Mouse (Mus musculus): ENCODE results near the gene Nkx1-2. TPM values are rescaled to one million over a fixed set of nuclear protein-coding genes. Genes with fewer than 3 reads are reported as not detected.

Nkx1-2 gene
- polyA plus RNA-seq, 1 experiment from 2014 or later, result not detected

- DNase-seq (ENCODE audit: low spot score) (no peak), ATAC-seq (ENCODE audit: low read depth) (no peak)
- Histone ChIP-seq H3K27me3 (replicated peaks; ENCODE audit: control insufficient read depth, insufficient read depth, low read length) (peaks cover 61% of the 10 kb centered on the region), H3K4me3 (ENCODE audit: low read depth, low read length) (no peak overlapping the region), H3K36me3 (ENCODE audit: control insufficient read depth, insufficient read depth, low read length) (no peaks in the 10 kb centered on the region), H3K9me3 (ENCODE audit: control insufficient read depth, low read length) (no peaks in the 10 kb centered on the region), H3K27ac (replicated peaks; ENCODE audit: low read depth, low read length) (no peak overlapping the region), H3K4me1 (ENCODE audit: control insufficient read depth, insufficient read depth, low read length) (peaks cover 13% of the 10 kb centered on the region), H3K9ac (ENCODE audit: low read depth, low read length) (no peak overlapping the region), H3K4me2 (ENCODE audit: low read depth, low read length) (no peak overlapping the region)
- WGBS, result 84% methylated on average over 3 of the region's 3 CpGs
These were observed 3.6 kb downstream of the Nkx1-2 start for GRCm38 (mm10) chr7:132595787-132596186.

GRCm38 (mm10) chr7:132594325-132594724, 5.1 kb downstream of the Nkx1-2 start:
- no peak overlapping the region for H3K9ac ChIP-seq (ENCODE audit: low read depth, low read length)

GRCm38 (mm10) chr7:132593762-132594161, 5.7 kb downstream of the Nkx1-2 start:
- Histone ChIP-seq H3K9ac (ENCODE audit: low read depth, low read length) (no peak overlapping the region), H3K4me3 (ENCODE audit: low read depth, low read length) (no peak overlapping the region), H3K9me3 (ENCODE audit: control insufficient read depth, low read length) (no peaks in the 10 kb centered on the region), H3K4me2 (ENCODE audit: low read depth, low read length) (no peak overlapping the region), H3K27me3 (replicated peaks; ENCODE audit: control insufficient read depth, insufficient read depth, low read length) (peaks cover 41% of the 10 kb centered on the region), H3K4me1 (ENCODE audit: control insufficient read depth, insufficient read depth, low read length) (peaks cover 6% of the 10 kb centered on the region), H3K27ac (replicated peaks; ENCODE audit: low read depth, low read length) (no peak overlapping the region), H3K36me3 (ENCODE audit: control insufficient read depth, insufficient read depth, low read length) (no peaks in the 10 kb centered on the region)
- DNase-seq (ENCODE audit: low spot score) (no peak), ATAC-seq (ENCODE audit: low read depth) (no peak)
- 58% methylated on average over 2 of the region's 2 CpGs for WGBS

More at GRCm38 (mm10) chr7:132594325-132594724, 5.1 kb downstream of the Nkx1-2 start:
- Histone ChIP-seq H3K4me1 (ENCODE audit: control insufficient read depth, insufficient read depth, low read length) (peaks cover 6% of the 10 kb centered on the region), H3K27ac (replicated peaks; ENCODE audit: low read depth, low read length) (no peak overlapping the region), H3K27me3 (replicated peaks; ENCODE audit: control insufficient read depth, insufficient read depth, low read length) (peaks cover 46% of the 10 kb centered on the region), H3K4me2 (ENCODE audit: low read depth, low read length) (no peak overlapping the region), H3K9me3 (ENCODE audit: control insufficient read depth, low read length) (no peaks in the 10 kb centered on the region), H3K4me3 (ENCODE audit: low read depth, low read length) (no peak overlapping the region), H3K36me3 (ENCODE audit: control insufficient read depth, insufficient read depth, low read length) (no peaks in the 10 kb centered on the region)
- ATAC-seq (ENCODE audit: low read depth), result no peak
- 92% methylated on average over 2 of the region's 2 CpGs for WGBS
- DNase-seq (ENCODE audit: low spot score), result no peak

GRCm38 (mm10) chr7:132589610-132590009, 9.8 kb downstream of the Nkx1-2 start:
- H3K4me1 ChIP-seq (ENCODE audit: control insufficient read depth, insufficient read depth, low read length), result no peaks in the 10 kb centered on the region
- ATAC-seq (ENCODE audit: low read depth) (no peak), DNase-seq (ENCODE audit: low spot score) (no peak)
- H3K4me2 ChIP-seq (ENCODE audit: low read depth, low read length), result no peak overlapping the region
- H3K9ac ChIP-seq (ENCODE audit: low read depth, low read length), result no peak overlapping the region
- no peak overlapping the region for H3K4me3 ChIP-seq (ENCODE audit: low read depth, low read length)
- H3K36me3 ChIP-seq (ENCODE audit: control insufficient read depth, insufficient read depth, low read length), result no peaks in the 10 kb centered on the region
- H3K27me3 ChIP-seq (replicated peaks; ENCODE audit: control insufficient read depth, insufficient read depth, low read length), result no peaks in the 10 kb centered on the region
- 46% methylated on average over 5 of the region's 5 CpGs for WGBS
- no peaks in the 10 kb centered on the region for H3K9me3 ChIP-seq (ENCODE audit: control insufficient read depth, low read length)
- H3K27ac ChIP-seq (replicated peaks; ENCODE audit: low read depth, low read length), result no peak overlapping the region

- ATAC-seq (ENCODE audit: low read depth) (no peak), DNase-seq (ENCODE audit: low spot score) (no peak)
- Histone ChIP-seq H3K4me1 (ENCODE audit: control insufficient read depth, insufficient read depth, low read length) (no peaks in the 10 kb centered on the region), H3K9ac (ENCODE audit: low read depth, low read length) (no peak overlapping the region), H3K4me2 (ENCODE audit: low read depth, low read length) (no peak overlapping the region), H3K36me3 (ENCODE audit: control insufficient read depth, insufficient read depth, low read length) (no peaks in the 10 kb centered on the region), H3K9me3 (ENCODE audit: control insufficient read depth, low read length) (no peaks in the 10 kb centered on the region), H3K27ac (replicated peaks; ENCODE audit: low read depth, low read length) (no peak overlapping the region), H3K4me3 (ENCODE audit: low read depth, low read length) (no peak overlapping the region), H3K27me3 (replicated peaks; ENCODE audit: control insufficient read depth, insufficient read depth, low read length) (no peaks in the 10 kb centered on the region)
- 71% methylated on average over 5 of the region's 5 CpGs for WGBS
These were observed 12.3 kb downstream of the Nkx1-2 start for GRCm38 (mm10) chr7:132587167-132587566.

GRCm38 (mm10) chr7:132585695-132586491, 13.5 kb downstream of the Nkx1-2 start:
- no peak overlapping the region for H3K4me2 ChIP-seq (ENCODE audit: low read depth, low read length)
- H3K27ac ChIP-seq (replicated peaks; ENCODE audit: low read depth, low read length), result no peak overlapping the region
- H3K4me1 ChIP-seq (ENCODE audit: control insufficient read depth, insufficient read depth, low read length), result no peaks in the 10 kb centered on the region
- no peaks in the 10 kb centered on the region for H3K27me3 ChIP-seq (replicated peaks; ENCODE audit: control insufficient read depth, insufficient read depth, low read length)
- WGBS, result 70% methylated on average over 3 of the region's 3 CpGs
- H3K9me3 ChIP-seq (ENCODE audit: control insufficient read depth, low read length), result no peaks in the 10 kb centered on the region
- DNase-seq (ENCODE audit: low spot score), result no peak
- no peak overlapping the region for H3K9ac ChIP-seq (ENCODE audit: low read depth, low read length)
- no peak overlapping the region for H3K4me3 ChIP-seq (ENCODE audit: low read depth, low read length)
- no peak for ATAC-seq (ENCODE audit: low read depth)
- no peaks in the 10 kb centered on the region for H3K36me3 ChIP-seq (ENCODE audit: control insufficient read depth, insufficient read depth, low read length)

- Histone ChIP-seq H3K4me1 (ENCODE audit: control insufficient read depth, insufficient read depth, low read length) (0 out of 2 replicates have a peak, but pooled peaks cover 4% of the 10 kb centered on the region), H3K36me3 (ENCODE audit: control insufficient read depth, insufficient read depth, low read length) (no peaks in the 10 kb centered on the region), H3K9me3 (ENCODE audit: control insufficient read depth, low read length) (no peaks in the 10 kb centered on the region), H3K9ac (ENCODE audit: low read depth, low read length) (no peak overlapping the region), H3K4me3 (ENCODE audit: low read depth, low read length) (no peak overlapping the region), H3K4me2 (ENCODE audit: low read depth, low read length) (no peak overlapping the region), H3K27ac (replicated peaks; ENCODE audit: low read depth, low read length) (no peak overlapping the region), H3K27me3 (replicated peaks; ENCODE audit: control insufficient read depth, insufficient read depth, low read length) (no peaks in the 10 kb centered on the region)
- DNase-seq (ENCODE audit: low spot score) (no peak), ATAC-seq (ENCODE audit: low read depth) (no peak)
- WGBS, result 94% methylated on average over 2 of the region's 2 CpGs
These were observed 18.0 kb downstream of the Nkx1-2 start for GRCm38 (mm10) chr7:132581441-132581840.

GRCm38 (mm10) chr7:132580511-132580910, 18.9 kb downstream of the Nkx1-2 start:
- Histone ChIP-seq H3K36me3 (ENCODE audit: control insufficient read depth, insufficient read depth, low read length) (no peaks in the 10 kb centered on the region), H3K27me3 (replicated peaks; ENCODE audit: control insufficient read depth, insufficient read depth, low read length) (no peaks in the 10 kb centered on the region), H3K9me3 (ENCODE audit: control insufficient read depth, low read length) (no peaks in the 10 kb centered on the region), H3K9ac (ENCODE audit: low read depth, low read length) (no peak overlapping the region), H3K27ac (replicated peaks; ENCODE audit: low read depth, low read length) (no peak overlapping the region), H3K4me3 (ENCODE audit: low read depth, low read length) (no peak overlapping the region), H3K4me1 (ENCODE audit: control insufficient read depth, insufficient read depth, low read length) (0 out of 2 replicates have a peak, but pooled peaks cover 4% of the 10 kb centered on the region), H3K4me2 (ENCODE audit: low read depth, low read length) (no peak overlapping the region)
- DNase-seq (ENCODE audit: low spot score) (no peak), ATAC-seq (ENCODE audit: low read depth) (no peak)
- WGBS, result 67% methylated on average over 6 of the region's 6 CpGs

GRCm38 (mm10) chr7:132576891-132577290, 22.5 kb downstream of the Nkx1-2 start:
- Histone ChIP-seq H3K9ac (ENCODE audit: low read depth, low read length) (0 out of 2 replicates have a peak overlapping the region, but pooled peaks have one; percentile 87), H3K27me3 (replicated peaks; ENCODE audit: control insufficient read depth, insufficient read depth, low read length) (no peaks in the 10 kb centered on the region), H3K4me3 (ENCODE audit: low read depth, low read length) (no peak overlapping the region), H3K36me3 (ENCODE audit: control insufficient read depth, insufficient read depth, low read length) (no peaks in the 10 kb centered on the region), H3K9me3 (ENCODE audit: control insufficient read depth, low read length) (no peaks in the 10 kb centered on the region), H3K4me1 (ENCODE audit: control insufficient read depth, insufficient read depth, low read length) (peaks cover 27% of the 10 kb centered on the region), H3K27ac (replicated peaks; ENCODE audit: low read depth, low read length) (0 out of 2 replicates have a peak overlapping the region, but pooled peaks have one; percentile 96), H3K4me2 (ENCODE audit: low read depth, low read length) (peak overlapping the region; percentile 64)
- ATAC-seq (ENCODE audit: low read depth), result no peak
- WGBS, result 53% methylated on average over 4 of the region's 4 CpGs
- DNase-seq (ENCODE audit: low spot score), result no peak
